Mouse (Mus musculus): Measurements from ENCODE around the gene Zfp422.
"Not testable (repeated sequence)": the region's sequence is repeated elsewhere in the genome, so short reads cannot be mapped to it uniquely, and the experiment has no call there.

Gene Zfp422

GRCm38 (mm10) chr6:116647763-116648162 is 19.0 kb upstream of the Zfp422 start:
- no peak for DNase-seq

GRCm38 (mm10) chr6:116644335-116644734 is 15.5 kb upstream of the Zfp422 start:
- DNase-seq, result peak; percentile 59

GRCm38 (mm10) chr6:116643881-116644280 is 15.1 kb upstream of the Zfp422 start:
- DNase-seq, result no peak

GRCm38 (mm10) chr6:116642942-116643341 is 14.1 kb upstream of the Zfp422 start:
- no peak for DNase-seq

- peak; percentile 50 for DNase-seq
Observed at GRCm38 (mm10) chr6:116639663-116640062, 10.9 kb upstream of the Zfp422 start.

- no peak for DNase-seq
Observed at GRCm38 (mm10) chr6:116638871-116639270, 10.1 kb upstream of the Zfp422 start.

GRCm38 (mm10) chr6:116637496-116637895 is 8.7 kb upstream of the Zfp422 start:
- DNase-seq, result peak; percentile 27

GRCm38 (mm10) chr6:116636581-116637235 is 7.9 kb upstream of the Zfp422 start:
- no peak for DNase-seq

GRCm38 (mm10) chr6:116635251-116636180 is 6.7 kb upstream of the Zfp422 start:
- DNase-seq, result peak; percentile 90

- no peak for DNase-seq
Observed at GRCm38 (mm10) chr6:116633741-116634695, 5.2 kb upstream of the Zfp422 start.

GRCm38 (mm10) chr6:116632129-116632528 is 3.3 kb upstream of the Zfp422 start:
- peak; percentile 88 for DNase-seq

- DNase-seq, result no peak
Observed at GRCm38 (mm10) chr6:116629766-116630165, 967 bp upstream of the Zfp422 start.

GRCm38 (mm10) chr6:116628095-116628494 is 704 bp downstream of the Zfp422 start:
- DNase-seq, result no peak

GRCm38 (mm10) chr6:116626417-116626816 is 2.4 kb downstream of the Zfp422 start:
- DNase-seq, result not testable (repeated sequence)

GRCm38 (mm10) chr6:116621318-116622023 is 7.3 kb downstream of the Zfp422 start:
- peak; percentile 28 for DNase-seq

GRCm38 (mm10) chr6:116618073-116618472 is 10.7 kb downstream of the Zfp422 start:
- DNase-seq, result no peak

GRCm38 (mm10) chr6:116615719-116616118 is 13.1 kb downstream of the Zfp422 start:
- no peak for DNase-seq

GRCm38 (mm10) chr6:116607230-116607629 is 21.6 kb downstream of the Zfp422 start:
- DNase-seq, result no peak

GRCm38 (mm10) chr6:116600969-116601368 is 27.8 kb downstream of the Zfp422 start:
- not testable (repeated sequence) for DNase-seq

GRCm38 (mm10) chr6:116584095-116584494 is 44.7 kb downstream of the Zfp422 start, which contains the start of gene Olfr215:
Olfr215 (minus strand) TSS chr6:116584195.
- DNase-seq, result no peak

All from lung, postnatal 10 days (tissue).